ENCODE assay signal across 8 mouse cellular contexts in genomic region chr1:55028512-55029249, GRCm38 (mm10). TPM values are rescaled to one million over a fixed set of nuclear protein-coding genes. Genes with fewer than 3 reads are reported as not detected.
DNase-seq lines count a peak whose midpoint lies in the region; ATAC-seq and TF ChIP-seq lines count a peak whose summit lies in the region.

No protein-coding gene starts in this region.

- no peak overlapping the region for H3K27ac ChIP-seq in lung, embryonic 14.5 days (ENCODE audit: low read depth)
- H3K27ac ChIP-seq in hindbrain, embryonic 14.5 days: no peak overlapping the region

- no peak for TF ChIP-seq CTCF in lung, embryonic 14.5 days (IDR thresholded peaks at IDR 0.05; ENCODE audit: low read depth)

- no peak for ATAC-seq in lung, embryonic 14.5 days (ENCODE audit: insufficient read depth)
- no peak for ATAC-seq in frontal cortex, adult (ENCODE audit: low TSS enrichment)
- ATAC-seq in hindbrain, embryonic 14.5 days (ENCODE audit: low FRiP score): no peak

- H3K4me2 ChIP-seq in lung, embryonic 14.5 days: no peak overlapping the region
- no peak overlapping the region for H3K4me2 ChIP-seq in hindbrain, embryonic 14.5 days (replicated peaks)

- DNase-seq in kidney, adult 9 months: peak; percentile 38
- no peak for DNase-seq in kidney, postnatal 14 days
- DNase-seq in heart, adult 8-10 months (ENCODE audit: low spot score): peak; percentile 55
- DNase-seq in lung, embryonic 14.5 days: peak; percentile 13
- peak; percentile 16 to 51 for DNase-seq in thymus, adult 18-20 months
- no peak for DNase-seq in hindbrain, embryonic 14.5 days (ENCODE audit: low spot score)
- DNase-seq in layer of hippocampus, postnatal 25 days (ENCODE audit: extremely low spot score in 1 of 2, low spot score in 1 of 2): no peak

- no peak overlapping the region for H3K9ac ChIP-seq in lung, embryonic 14.5 days
- H3K9ac ChIP-seq in hindbrain, embryonic 14.5 days: no peak overlapping the region

- no peak overlapping the region for H3K4me3 ChIP-seq in lung, embryonic 14.5 days (ENCODE audit: low read depth, low read length)
- H3K4me3 ChIP-seq in hindbrain, embryonic 14.5 days (replicated peaks; ENCODE audit: low read length): no peak overlapping the region

- 74% methylated on average over 11 of the region's 11 CpGs for WGBS in lung, embryonic 14.5 days
- WGBS in hindbrain, embryonic 14.5 days: 88% methylated on average over 11 of the region's 11 CpGs

- no peaks in the 10 kb centered on the region for H3K36me3 ChIP-seq in lung, embryonic 14.5 days (ENCODE audit: insufficient read depth)
- H3K36me3 ChIP-seq in hindbrain, embryonic 14.5 days (replicated peaks; ENCODE audit: control insufficient read depth, insufficient read depth): no peaks in the 10 kb centered on the region

- H3K27me3 ChIP-seq in lung, embryonic 14.5 days (ENCODE audit: insufficient read depth, low read length): no peaks in the 10 kb centered on the region
- H3K27me3 ChIP-seq in hindbrain, embryonic 14.5 days (ENCODE audit: control insufficient read depth, insufficient read depth, low read length): no peaks in the 10 kb centered on the region

- H3K4me1 ChIP-seq in lung, embryonic 14.5 days (ENCODE audit: insufficient read depth): peaks cover 5% of the 10 kb centered on the region; the same call in 1 of the 2 replicates
- peaks cover 15% of the 10 kb centered on the region for H3K4me1 ChIP-seq in hindbrain, embryonic 14.5 days (replicated peaks; ENCODE audit: control insufficient read depth, insufficient read depth, low read length)

- H3K9me3 ChIP-seq in lung, embryonic 14.5 days (ENCODE audit: low read depth, low read length): no peaks in the 10 kb centered on the region
- H3K9me3 ChIP-seq in hindbrain, embryonic 14.5 days (ENCODE audit: control insufficient read depth, low read length): no peaks in the 10 kb centered on the region

RNA-seq across cellular contexts. Expression of gene Sf3b1, which starts 1.4 kb away (rescaled TPM):
- 10 to 100 TPM; 64.1 to 82.3 (median 73.5) TPM for total RNA-seq in heart, adult 8-10 months (2022)
- polyA plus RNA-seq in lung, embryonic 14.5 days (2014; fragmentation: Nextera tagmentation; extraction: Ambion mirVana): 313 and 342 TPM in 2 replicates
- polyA plus RNA-seq in hindbrain, embryonic 14.5 days (2014; fragmentation: Nextera tagmentation; extraction: Ambion mirVana): 299 and 304 TPM in 2 replicates
- total RNA-seq in layer of hippocampus, postnatal 25 days (2021): 100 to 1,000 TPM; 142 to 171 TPM

RNA-seq across cellular contexts. Expression of gene Coq10b, which starts 23.9 kb away (rescaled TPM):
- 10 to 100 TPM; 46.6 to 58.8 (median 51.8) TPM for total RNA-seq in heart, adult 8-10 months (2022)
- 21.1 and 22.9 TPM in 2 replicates for polyA plus RNA-seq in lung, embryonic 14.5 days (2014; fragmentation: Nextera tagmentation; extraction: Ambion mirVana)
- 32.0 and 36.1 TPM in 2 replicates for polyA plus RNA-seq in hindbrain, embryonic 14.5 days (2014; fragmentation: Nextera tagmentation; extraction: Ambion mirVana)
- 10 to 100 TPM; 17.9 to 19.7 TPM for total RNA-seq in layer of hippocampus, postnatal 25 days (2021)

RNA-seq across cellular contexts. Expression of gene Hspe1, which starts 59.3 kb away (rescaled TPM):
- total RNA-seq in heart, adult 8-10 months (2022): 100 to 1,000 TPM; 149 to 184 (median 172) TPM
- polyA plus RNA-seq in lung, embryonic 14.5 days (2014; fragmentation: Nextera tagmentation; extraction: Ambion mirVana): 435 and 439 TPM in 2 replicates
- polyA plus RNA-seq in hindbrain, embryonic 14.5 days (2014; fragmentation: Nextera tagmentation; extraction: Ambion mirVana): 244 and 262 TPM in 2 replicates
- 10 to 100 TPM; 94.6 to 99.5 TPM for total RNA-seq in layer of hippocampus, postnatal 25 days (2021)

RNA-seq across cellular contexts. Expression of gene Hspd1, which starts 59.4 kb away (rescaled TPM):
- total RNA-seq in heart, adult 8-10 months (2022): 100 to 1,000 TPM; 360 to 382 (median 373) TPM
- 312 and 315 TPM in 2 replicates for polyA plus RNA-seq in lung, embryonic 14.5 days (2014; fragmentation: Nextera tagmentation; extraction: Ambion mirVana)
- 222 and 254 TPM in 2 replicates for polyA plus RNA-seq in hindbrain, embryonic 14.5 days (2014; fragmentation: Nextera tagmentation; extraction: Ambion mirVana)
- total RNA-seq in layer of hippocampus, postnatal 25 days (2021): 100 to 1,000 TPM; 166 to 180 TPM

Comparison
In these comparisons a context has a peak if more than half of its experiments do, and no peak if none do; other contexts are left out.
1. DNase-seq: peak in kidney, adult 9 months (single experiment), heart, adult 8-10 months (single experiment), lung, embryonic 14.5 days (single experiment) and thymus, adult 18-20 months (2 of 2); none in kidney, postnatal 14 days (single experiment), hindbrain, embryonic 14.5 days (single experiment) and layer of hippocampus, postnatal 25 days (0 of 2).